Mouse (Mus musculus) liver, embryonic 13.5 days (tissue): ENCODE measurements around the gene Mrps21. TPM values are rescaled to one million over a fixed set of nuclear protein-coding genes. Genes with fewer than 3 reads are reported as not detected.

Source experiments
- ATAC-seq: fragments of 200-750 bp; cut with Nextera tagmentation; 2 replicates; pipeline ENCODE4 v1.8.0; 2017; ENCODE audit warnings: low read depth, mild to moderate bottlenecking, moderate number of reproducible peaks, moderate library complexity
- DNase-seq: peaks from one replicate; pipeline ENCODE4 v3.0.0; 2022
- H3K27ac ChIP-seq: fragments of 300-500 bp; sonication (generic); 2 replicates; pipeline ENCODE4 v1.5.1; 2015; ENCODE audit warnings: moderate library complexity, mild to moderate bottlenecking, inconsistent platforms
- H3K27me3 ChIP-seq: fragments of 300-500 bp; sonication (generic); 2 replicates; pipeline ENCODE4 v1.6.1; 2015; ENCODE audit warnings: mild to moderate bottlenecking, inconsistent platforms
- H3K36me3 ChIP-seq: fragments of 300-500 bp; sonication (generic); 2 replicates; pipeline ENCODE4 v1.6.1; 2015; ENCODE audit warnings: mild to moderate bottlenecking, inconsistent platforms
- H3K4me1 ChIP-seq: fragments of 300-500 bp; sonication (generic); replicated peaks from 2 replicates; pipeline ENCODE4 v1.6.1; 2015; ENCODE audit warnings: inconsistent platforms
- H3K4me2 ChIP-seq: fragments of 300-500 bp; sonication (generic); 2 replicates; pipeline ENCODE4 v1.6.1; 2015; ENCODE audit warnings: inconsistent platforms, mild to moderate bottlenecking, moderate library complexity
- H3K4me3 ChIP-seq: fragments of 300-500 bp; sonication (generic); replicated peaks from 2 replicates; pipeline ENCODE4 v1.5.1; 2015; ENCODE audit warnings: mild to moderate bottlenecking, inconsistent platforms
- H3K9ac ChIP-seq: fragments of 300-500 bp; sonication (generic); 2 replicates; pipeline ENCODE4 v1.6.1; 2015; ENCODE audit warnings: mild to moderate bottlenecking, inconsistent platforms
- H3K9me3 ChIP-seq: fragments of 300-500 bp; sonication (generic); replicated peaks from 2 replicates; pipeline ENCODE4 v1.6.1; 2016; ENCODE audit warnings: inconsistent platforms
- WGBS: fragments of 180-500 bp; shearing (Covaris S2); methylation state at CpG from one replicate; pipeline ENCODE4 v1.1.7; 2015; ENCODE audit not compliant: insufficient replicate concordance; 5-methylcytosine and 5-hydroxymethylcytosine counted together
- polyA plus RNA-seq: library from polyadenylated mRNA; unstranded; fragments of >200 nt; fragmentation: Nextera tagmentation; extraction: Ambion mirVana; gene quantifications from 2 replicates; pipeline ENCODE4 v1.2.1, GENCODE M21; 2015

Mrps21 gene
- polyA plus RNA-seq, 1 experiment from 2014 or later = 256 TPM

DNA sequence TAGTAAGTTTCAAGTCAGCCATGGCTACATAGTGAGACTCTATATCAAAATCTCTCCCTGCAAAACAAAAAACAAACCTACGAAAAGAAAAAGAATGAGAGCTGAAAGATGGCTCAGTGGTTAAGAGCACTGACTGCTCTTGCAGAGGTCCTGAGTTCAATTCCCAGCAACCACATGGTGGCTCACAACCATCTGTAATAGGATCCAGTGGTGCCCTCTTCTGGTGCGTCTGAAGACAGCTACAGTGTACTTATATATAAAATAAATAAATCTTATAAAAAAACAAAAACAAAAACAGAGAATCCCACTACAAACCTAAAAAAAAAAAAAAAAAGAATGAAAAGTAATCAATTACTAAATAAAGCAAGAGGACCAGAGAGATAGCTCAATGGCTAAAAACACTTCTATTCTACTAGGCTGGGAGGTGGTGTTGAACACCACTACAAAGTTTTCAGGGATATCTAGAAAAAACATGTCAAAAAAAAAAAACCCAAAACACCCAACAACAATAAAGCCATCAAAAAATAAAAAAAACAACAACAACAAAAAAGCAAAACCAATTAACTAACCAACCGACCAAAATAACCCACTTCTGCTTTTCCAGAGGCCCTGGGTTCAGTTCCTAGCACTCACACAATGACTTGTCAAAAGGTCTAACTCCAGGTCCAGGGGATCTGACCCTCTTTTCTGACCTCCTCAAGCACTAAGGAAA lies 28.7 kb downstream of the Mrps21 start:
- no peak overlapping the region for H3K27ac ChIP-seq
- peaks cover 92% of the 10 kb centered on the region for H3K36me3 ChIP-seq
- DNase-seq = no peak
- no peaks in the 10 kb centered on the region for H3K27me3 ChIP-seq
- no peak overlapping the region for H3K9ac ChIP-seq
- H3K4me1 ChIP-seq = peaks cover 12% of the 10 kb centered on the region
- H3K4me3 ChIP-seq = no peak overlapping the region
- 77% methylated on average over 3 of the region's 3 CpGs for WGBS
- ATAC-seq = no peak
- no peak overlapping the region for H3K4me2 ChIP-seq
- H3K9me3 ChIP-seq = no peaks in the 10 kb centered on the region

DNA sequence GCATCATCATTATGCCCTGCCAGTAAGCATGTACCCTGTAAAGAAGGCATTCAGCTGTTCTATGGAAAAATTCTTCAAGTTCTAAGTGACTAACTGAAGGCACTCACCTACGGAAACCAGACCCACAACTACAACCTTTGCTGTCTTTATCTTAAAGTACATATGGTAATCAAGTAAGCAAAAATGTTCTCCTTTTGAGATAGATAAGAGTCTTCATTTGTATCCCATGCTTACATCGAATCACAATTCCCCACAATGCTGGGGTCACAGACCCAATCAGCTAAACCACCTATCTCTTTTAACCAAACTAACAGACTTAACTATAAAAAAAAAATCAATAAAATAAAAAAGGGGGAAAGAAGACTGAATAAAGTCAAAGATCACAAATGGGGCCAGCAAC lies 32.1 kb downstream of the Mrps21 start:
- DNase-seq (no peak), ATAC-seq (peak; percentile 61)
- Histone ChIP-seq H3K4me1 (peaks cover 12% of the 10 kb centered on the region), H3K36me3 (peaks cover 88% of the 10 kb centered on the region), H3K27me3 (no peaks in the 10 kb centered on the region), H3K27ac (no peak overlapping the region), H3K4me3 (no peak overlapping the region), H3K9me3 (no peaks in the 10 kb centered on the region), H3K9ac (no peak overlapping the region), H3K4me2 (no peak overlapping the region)
- whole genome bisulfite sequencing = 30% methylated on average over 2 of the region's 2 CpGs

GRCm38 (mm10) chr3:95829053-95829452 lies 42.3 kb downstream of the Mrps21 start:
- Histone ChIP-seq H3K9me3 (no peaks in the 10 kb centered on the region), H3K4me2 (no peak overlapping the region), H3K36me3 (peaks cover 67% of the 10 kb centered on the region), H3K4me1 (no peaks in the 10 kb centered on the region), H3K9ac (no peak overlapping the region), H3K4me3 (no peak overlapping the region), H3K27ac (no peak overlapping the region), H3K27me3 (no peaks in the 10 kb centered on the region)
- ATAC-seq (no peak), DNase-seq (no peak)
- WGBS = 92% methylated on average over 4 of the region's 4 CpGs

GRCm38 (mm10) chr3:95826275-95826674 lies 45.0 kb downstream of the Mrps21 start:
- DNase-seq (no peak), ATAC-seq (no peak)
- peaks cover 3% of the 10 kb centered on the region for H3K4me1 ChIP-seq
- H3K27ac ChIP-seq = no peak overlapping the region
- 65% methylated on average over 2 of the region's 2 CpGs for WGBS
- no peaks in the 10 kb centered on the region for H3K27me3 ChIP-seq
- no peak overlapping the region for H3K9ac ChIP-seq
- H3K4me3 ChIP-seq = no peak overlapping the region
- H3K36me3 ChIP-seq = peaks cover 39% of the 10 kb centered on the region
- no peak overlapping the region for H3K4me2 ChIP-seq
- no peaks in the 10 kb centered on the region for H3K9me3 ChIP-seq

DNA sequence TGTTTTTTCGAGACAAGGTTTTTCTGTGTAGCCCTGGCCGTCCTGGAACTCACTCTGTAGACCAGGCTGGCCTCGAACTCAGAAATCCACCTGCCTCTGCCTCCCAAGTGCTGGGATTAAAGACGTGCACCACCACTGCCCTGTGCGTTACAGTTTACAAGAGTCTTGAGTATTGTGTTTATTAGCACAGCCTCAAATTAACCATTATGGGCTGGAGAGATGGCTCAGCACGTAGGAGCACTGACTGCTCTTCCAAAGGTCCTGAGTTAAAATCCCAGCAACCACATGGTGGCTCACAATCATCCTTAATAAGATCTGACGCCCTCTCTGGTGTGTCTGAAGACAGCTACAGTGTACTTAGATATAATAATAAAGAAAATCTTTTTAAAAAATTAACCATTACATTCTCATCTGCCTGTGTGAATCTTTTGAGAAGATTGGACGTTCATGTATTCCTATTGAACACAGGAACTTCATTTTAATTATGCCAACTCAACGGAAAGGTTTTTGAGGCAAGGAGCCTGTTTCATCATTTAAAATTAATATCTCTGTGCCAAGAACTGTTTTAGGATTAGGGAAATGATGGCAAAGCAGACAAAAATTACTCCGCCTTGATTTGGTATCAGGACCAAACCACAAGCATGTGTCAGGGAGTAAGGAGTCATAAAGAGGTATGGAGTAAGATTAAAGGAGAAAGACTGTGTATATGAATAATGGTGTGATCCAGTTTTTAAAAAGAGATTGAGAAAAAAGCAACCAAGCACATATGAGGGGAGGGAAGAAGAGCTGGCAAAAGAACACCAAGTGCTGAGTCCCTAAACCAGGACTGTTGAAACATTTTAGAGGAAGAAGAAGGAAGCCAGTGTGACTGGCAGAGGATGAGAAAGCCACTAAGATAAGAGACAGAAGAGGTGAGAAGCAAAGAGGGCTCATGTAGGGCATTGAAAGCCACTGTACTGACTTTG lies 51.0 kb downstream of the Mrps21 start:
- WGBS = 23% methylated on average over 10 of the region's 10 CpGs
- no peak for ATAC-seq

GRCm38 (mm10) chr3:95819351-95819985 lies 51.9 kb downstream of the Mrps21 start:
- peak overlapping the region; percentile 85 for H3K4me3 ChIP-seq
- DNase-seq = peak; percentile 100
- H3K36me3 ChIP-seq = no peaks in the 10 kb centered on the region
- H3K4me2 ChIP-seq = peak overlapping the region; percentile 80
- ATAC-seq = peak; percentile 95
- no peaks in the 10 kb centered on the region for H3K27me3 ChIP-seq
- peak overlapping the region; percentile 89 for H3K27ac ChIP-seq
- H3K9me3 ChIP-seq = no peaks in the 10 kb centered on the region
- peaks cover 42% of the 10 kb centered on the region for H3K4me1 ChIP-seq
- H3K9ac ChIP-seq = peak overlapping the region; percentile 78
- WGBS = under 1% methylated on average over 49 of the region's 49 CpGs

More for the DNA sequence above, 51.0 kb downstream of the Mrps21 start:
- H3K27me3 ChIP-seq = no peaks in the 10 kb centered on the region
- no peaks in the 10 kb centered on the region for H3K9me3 ChIP-seq
- H3K36me3 ChIP-seq = no peaks in the 10 kb centered on the region
- H3K9ac ChIP-seq = peak overlapping the region; percentile 78
- peak overlapping the region; percentile 89 for H3K27ac ChIP-seq
- peak; percentile 9 for DNase-seq
- peak overlapping the region; percentile 80 for H3K4me2 ChIP-seq
- H3K4me1 ChIP-seq = peaks cover 39% of the 10 kb centered on the region
- peak overlapping the region; percentile 85 for H3K4me3 ChIP-seq

- Histone ChIP-seq H3K36me3 (no peaks in the 10 kb centered on the region), H3K27me3 (no peaks in the 10 kb centered on the region), H3K9me3 (no peaks in the 10 kb centered on the region), H3K4me1 (peaks cover 47% of the 10 kb centered on the region), H3K4me3 (peak within 1 kb of the TSS; percentile 85), H3K9ac (peak within 1 kb of the TSS; percentile 91), H3K27ac (peak within 1 kb of the TSS; percentile 99), H3K4me2 (peak within 1 kb of the TSS; percentile 80)
- WGBS = under 1% methylated on average over 59 of the region's 60 CpGs
- DNase-seq = peak; percentile 69
- ATAC-seq = peak; percentile 49
Observed at GRCm38 (mm10) chr3:95818571-95819288, 52.6 kb downstream of the Mrps21 start, which contains the start of gene Rprd2. Gene Rprd2, minus strand, starts transcription at chr3:95818863.

DNA sequence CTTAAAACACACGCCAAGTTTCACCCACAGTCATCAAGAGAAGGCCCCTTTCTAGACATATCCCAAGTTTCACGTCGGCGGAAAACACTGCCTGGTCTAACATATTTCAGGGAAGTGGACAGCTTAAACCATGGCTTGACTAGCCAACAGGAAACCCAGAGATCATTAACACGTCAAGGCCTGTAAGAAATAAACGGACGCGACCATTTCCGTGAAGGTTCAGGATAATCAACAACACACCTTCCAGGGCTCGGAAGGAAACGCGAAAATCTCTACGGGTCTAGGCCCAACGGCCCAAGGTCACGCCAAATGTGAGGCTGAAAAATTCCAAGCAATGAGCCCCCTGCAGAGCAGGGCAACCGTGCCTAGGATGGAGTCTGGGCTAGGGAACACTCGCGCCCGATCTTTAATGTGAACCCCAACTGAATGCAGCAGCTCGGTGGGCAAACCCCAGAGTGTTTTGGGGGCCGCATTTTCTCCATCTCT lies 53.2 kb downstream of the Mrps21 start:
- DNase-seq = peak; percentile 43
- no peak for ATAC-seq
- H3K27ac ChIP-seq = peak overlapping the region; percentile 99
- H3K4me3 ChIP-seq = peak overlapping the region; percentile 85
- H3K36me3 ChIP-seq = no peaks in the 10 kb centered on the region
- H3K9ac ChIP-seq = peak overlapping the region; percentile 91
- H3K9me3 ChIP-seq = no peaks in the 10 kb centered on the region
- H3K27me3 ChIP-seq = no peaks in the 10 kb centered on the region
- H3K4me1 ChIP-seq = peaks cover 52% of the 10 kb centered on the region
- peak overlapping the region; percentile 77 for H3K4me2 ChIP-seq
- under 1% methylated on average over 21 of the region's 21 CpGs for WGBS

- H3K4me1 ChIP-seq = peaks cover 62% of the 10 kb centered on the region
- H3K4me3 ChIP-seq = peak overlapping the region; percentile 85
- DNase-seq (no peak), ATAC-seq (no peak)
- no peak overlapping the region for H3K27ac ChIP-seq
- no peaks in the 10 kb centered on the region for H3K9me3 ChIP-seq
- H3K36me3 ChIP-seq = 0 out of 2 replicates have a peak, but pooled peaks cover 4% of the 10 kb centered on the region
- peak overlapping the region; percentile 55; the same call in 1 of the 2 replicates for H3K9ac ChIP-seq
- no peaks in the 10 kb centered on the region for H3K27me3 ChIP-seq
- WGBS = 62% methylated on average over 3 of the region's 3 CpGs
- peak overlapping the region; percentile 77 for H3K4me2 ChIP-seq
Observed at GRCm38 (mm10) chr3:95816681-95817080, 54.6 kb downstream of the Mrps21 start.
